Mouse (Mus musculus) kidney, postnatal 10 days (tissue): ENCODE data around the gene Rnpep.
"Not testable (repeated sequence)": the region's sequence is repeated elsewhere in the genome, so short reads cannot be mapped to it uniquely, and the experiment has no call there.

ENCODE experiments used
- DNase-seq: peaks from one replicate; pipeline ENCODE4 v3.0.0; 2021; ENCODE audit warnings: mixed read lengths

Rnpep gene

DNA sequence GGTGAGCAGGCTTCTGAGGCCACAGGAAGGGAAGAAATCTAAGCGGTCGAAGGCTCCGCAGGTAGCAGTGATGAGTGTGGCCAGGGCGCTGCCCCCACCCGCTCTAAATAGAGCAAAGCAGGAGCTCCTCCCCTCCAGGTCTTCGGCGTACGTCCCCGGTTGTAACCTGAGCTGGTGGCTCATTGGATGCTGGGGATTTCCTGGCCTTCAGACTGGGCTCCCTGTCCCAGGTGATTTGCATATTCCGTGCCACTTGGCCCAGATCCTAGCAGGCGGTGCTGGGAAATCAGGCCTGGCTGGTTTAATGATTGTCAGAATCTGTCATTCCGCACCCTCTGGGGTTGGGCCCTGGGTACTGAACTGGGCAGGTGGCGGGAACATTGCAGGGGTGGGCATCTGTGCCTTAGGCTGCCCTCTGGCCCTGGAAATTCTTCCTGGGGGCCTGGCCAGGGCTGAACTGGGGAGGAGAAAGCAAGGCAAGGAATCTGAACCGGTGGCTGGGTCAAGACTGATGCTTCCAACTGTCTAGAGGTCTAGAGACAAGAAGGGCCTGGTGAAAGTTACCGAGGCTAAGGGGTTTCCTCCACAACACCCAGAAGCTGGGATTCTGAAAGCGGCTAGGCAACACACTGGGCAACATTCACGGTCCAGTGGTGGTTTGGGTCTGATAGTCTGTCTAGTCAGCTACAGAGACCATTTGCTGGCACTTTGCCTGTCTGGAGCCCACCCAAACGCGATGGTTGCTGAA is 25.3 kb downstream of the Rnpep start, which contains the start of gene Elf3:
Gene Elf3 (minus strand): TSS at position 189 of the 748 bp plus-strand sequence.
- peak; percentile 89 for DNase-seq

DNA sequence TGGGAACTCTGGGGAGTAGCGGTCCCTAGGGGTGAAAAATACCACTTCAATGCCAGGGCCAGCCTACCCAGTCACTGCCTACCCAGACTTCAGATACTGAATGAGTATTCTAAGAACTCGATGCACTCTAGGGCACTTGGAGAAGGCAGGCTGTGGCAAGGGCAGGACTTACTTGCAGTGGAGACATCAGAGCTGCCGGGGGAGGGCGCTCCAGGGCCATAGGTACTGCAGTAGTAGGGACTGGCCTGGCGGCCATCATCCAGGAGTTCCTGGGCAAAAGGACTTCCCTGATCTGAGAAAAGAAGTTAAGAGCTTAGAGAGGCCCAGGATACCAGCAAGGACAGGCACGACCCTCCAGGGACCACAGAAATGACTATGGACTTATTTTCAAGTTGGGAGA is 27.6 kb downstream of the Rnpep start:
- DNase-seq: peak; percentile 66

DNA sequence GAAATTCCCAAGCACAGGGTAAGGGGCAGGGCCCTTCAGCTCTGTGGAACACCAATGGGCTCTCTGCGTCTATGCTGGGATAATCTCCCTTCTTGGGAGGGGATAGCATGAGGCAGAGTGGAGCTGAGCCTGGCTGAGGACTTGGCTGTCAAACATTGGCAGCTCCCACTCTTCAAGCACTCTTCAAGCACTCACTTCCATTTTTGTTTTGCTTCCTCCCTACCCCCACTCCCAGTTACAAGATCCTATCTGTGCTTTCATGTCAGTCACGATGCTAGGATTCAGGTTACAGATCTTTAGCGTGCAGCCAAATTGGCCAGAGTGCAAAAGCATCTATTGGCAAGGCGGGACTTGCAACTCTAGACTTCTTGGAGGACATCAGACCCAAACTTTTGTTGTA is 31.0 kb downstream of the Rnpep start:
- no peak for DNase-seq

DNA sequence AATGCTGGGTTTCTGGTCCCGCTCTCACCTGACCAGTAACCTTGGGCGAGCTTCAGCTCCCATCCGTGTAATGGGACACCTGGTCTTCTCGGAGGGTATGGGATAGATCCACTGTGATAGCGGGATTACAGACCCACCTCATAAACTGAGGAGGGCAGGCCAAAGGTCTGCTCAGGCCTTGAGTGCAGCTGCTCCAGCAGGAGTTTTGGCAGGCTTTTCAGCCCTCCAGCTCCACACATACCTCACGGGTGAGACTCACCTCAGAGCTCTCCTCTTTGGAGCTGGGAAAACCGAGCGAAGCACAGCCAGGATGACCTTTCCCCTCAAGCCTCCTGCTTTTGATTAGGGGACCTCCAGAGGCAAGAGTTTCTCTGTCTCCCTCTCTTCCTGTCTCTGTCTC is 32.5 kb downstream of the Rnpep start:
- DNase-seq: no peak

DNA sequence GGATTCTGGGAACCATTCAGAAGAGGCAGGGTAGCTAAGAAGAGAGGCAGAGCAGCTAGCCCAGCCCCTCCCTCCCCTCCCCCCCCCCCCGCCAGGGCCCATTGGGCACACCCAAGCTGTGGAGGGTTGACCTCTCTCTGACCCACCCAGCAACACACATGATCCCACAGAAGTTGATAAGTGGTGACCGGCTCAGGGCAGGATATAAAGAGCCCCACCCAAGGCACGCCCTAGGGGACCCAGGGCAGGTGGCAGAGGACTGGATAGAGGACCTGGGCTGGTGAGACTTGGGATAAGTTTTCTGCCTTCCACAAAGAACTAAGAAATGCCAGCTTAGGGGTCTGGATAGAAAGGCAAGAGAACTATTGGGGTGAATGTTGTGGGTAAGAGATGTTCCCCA is 33.2 kb downstream of the Rnpep start:
- DNase-seq: no peak

DNA sequence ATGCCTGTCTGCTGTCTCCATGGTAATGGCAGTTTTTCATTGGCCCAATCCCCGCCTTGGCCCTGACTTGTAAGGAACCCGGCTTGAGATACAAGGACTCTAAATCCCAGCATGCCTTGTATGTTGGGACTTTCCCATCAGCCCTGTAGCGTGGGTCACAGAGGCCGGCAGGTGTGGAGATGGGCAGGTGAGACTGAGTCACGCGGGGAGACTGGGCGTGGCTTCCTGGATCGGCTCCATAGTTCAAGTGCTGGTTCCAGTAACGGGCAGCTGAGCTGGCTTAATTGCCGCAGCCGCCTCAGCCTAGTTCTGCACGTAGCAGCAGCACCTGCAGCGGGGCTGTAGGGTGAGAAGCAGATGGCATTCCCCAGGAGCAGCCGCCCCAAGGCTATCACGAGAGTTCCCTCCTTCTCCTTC is 35.4 kb downstream of the Rnpep start:
- peak; percentile 87 for DNase-seq

DNA sequence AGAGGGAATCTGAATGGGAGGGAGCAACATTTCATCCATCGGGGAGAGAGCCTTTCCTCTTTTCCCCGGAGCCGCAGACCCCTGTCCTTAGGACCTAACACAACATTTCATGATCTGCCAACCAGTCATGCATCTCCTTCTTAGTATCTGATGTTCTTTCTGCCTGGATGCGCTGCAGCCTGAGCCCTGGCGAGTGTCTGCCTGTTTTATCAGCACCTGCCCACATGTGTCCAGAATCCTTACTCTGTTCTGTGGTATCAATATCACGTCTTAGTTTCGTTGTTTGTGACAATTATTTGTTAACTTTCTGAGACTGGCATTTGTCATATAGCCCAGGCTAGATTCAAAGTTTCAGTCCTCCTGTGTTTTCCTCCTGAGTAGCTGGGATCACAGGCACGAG is 39.9 kb downstream of the Rnpep start:
- no peak for DNase-seq

DNA sequence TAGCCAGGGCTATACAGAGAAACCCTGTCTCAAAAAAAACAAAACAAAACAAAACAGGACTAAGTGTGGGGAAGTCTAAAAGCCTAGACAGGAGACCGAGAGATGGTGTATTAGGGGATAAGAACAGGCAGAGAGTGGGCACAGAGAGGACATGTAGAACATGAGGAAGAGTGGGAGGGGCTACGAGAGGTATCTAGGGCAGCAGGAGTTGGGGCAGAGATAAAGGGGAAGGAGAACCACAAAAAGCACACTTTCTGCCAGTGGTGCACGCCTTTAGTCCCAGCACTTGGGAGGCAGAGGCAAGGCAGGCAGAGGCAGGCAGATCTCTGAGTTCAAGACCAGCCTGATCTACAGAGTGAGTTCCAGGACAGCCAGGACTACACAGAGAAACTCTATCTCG is 43.7 kb downstream of the Rnpep start:
- DNase-seq: not testable (repeated sequence)

DNA sequence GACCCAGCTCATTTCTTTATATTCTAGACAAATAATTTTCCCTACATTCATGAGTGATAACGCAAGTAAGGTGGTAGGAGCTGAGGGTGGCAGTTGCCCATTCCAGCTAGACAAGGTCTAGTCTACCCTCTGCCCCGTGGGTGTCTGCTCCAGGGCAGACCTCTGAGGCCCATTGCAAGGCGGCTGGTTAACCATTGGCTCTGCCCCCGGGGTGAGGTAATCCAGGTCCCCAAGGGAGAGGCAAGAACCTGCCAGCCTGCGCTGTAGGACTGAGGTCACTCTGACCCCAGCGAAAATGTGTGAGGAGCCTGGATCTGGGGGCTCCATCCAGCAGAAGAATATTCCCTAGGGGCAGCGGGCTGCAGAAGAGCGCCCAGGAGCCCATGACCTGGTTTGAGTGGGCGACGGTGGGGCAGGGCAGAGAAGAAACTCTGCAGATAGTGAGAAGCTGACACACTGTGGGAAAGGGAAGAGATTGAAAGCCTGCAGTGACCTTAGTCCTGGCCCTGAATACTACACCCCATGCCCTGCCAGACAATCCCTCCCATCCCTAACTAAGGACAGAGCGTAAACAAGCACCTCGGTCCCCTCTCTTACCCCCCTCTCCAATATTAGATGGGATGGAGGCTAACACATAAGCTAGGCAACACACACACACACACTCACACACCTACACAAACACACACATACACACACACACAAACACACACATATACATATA is 46.6 kb downstream of the Rnpep start:
- DNase-seq: peak; percentile 76

DNA sequence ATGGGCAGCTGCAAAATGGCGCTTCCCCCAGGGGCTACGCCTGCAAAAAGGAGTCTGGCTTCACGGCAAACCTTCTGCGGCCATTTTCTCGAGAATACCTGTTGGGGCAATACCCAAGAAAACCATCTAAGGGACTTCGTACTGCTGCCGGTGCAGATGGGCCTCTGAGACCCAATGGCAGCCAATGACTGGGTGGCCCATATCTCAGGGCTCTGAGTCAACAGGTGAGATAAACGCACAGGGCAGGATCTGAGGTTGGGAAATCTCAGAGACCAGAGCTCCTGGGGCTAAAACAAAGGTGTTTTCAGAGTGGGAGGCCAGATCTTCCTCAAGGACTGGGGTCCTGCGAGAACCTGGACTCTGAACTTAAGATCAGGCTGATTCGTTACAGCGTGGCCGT is 49.1 kb downstream of the Rnpep start:
- DNase-seq: no peak

DNA sequence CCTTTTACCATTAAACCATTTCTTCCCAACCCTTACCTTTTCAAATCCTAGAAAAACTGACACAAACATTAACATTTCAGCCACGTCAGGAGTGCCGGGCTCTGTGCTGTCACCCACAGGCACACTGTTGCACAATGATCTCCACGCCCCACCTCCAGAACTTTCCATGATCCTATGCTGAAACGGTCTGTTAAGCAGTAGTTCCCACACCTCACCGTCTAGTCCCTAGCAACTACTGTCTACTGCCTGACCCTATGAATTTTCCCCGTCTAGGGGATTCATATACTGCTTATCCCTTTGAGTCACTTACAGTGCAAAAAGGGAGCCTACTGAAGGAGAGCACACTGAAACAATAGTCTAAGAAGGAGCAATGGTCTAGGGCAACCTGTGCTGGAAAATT is 49.9 kb downstream of the Rnpep start:
- DNase-seq: no peak

DNA sequence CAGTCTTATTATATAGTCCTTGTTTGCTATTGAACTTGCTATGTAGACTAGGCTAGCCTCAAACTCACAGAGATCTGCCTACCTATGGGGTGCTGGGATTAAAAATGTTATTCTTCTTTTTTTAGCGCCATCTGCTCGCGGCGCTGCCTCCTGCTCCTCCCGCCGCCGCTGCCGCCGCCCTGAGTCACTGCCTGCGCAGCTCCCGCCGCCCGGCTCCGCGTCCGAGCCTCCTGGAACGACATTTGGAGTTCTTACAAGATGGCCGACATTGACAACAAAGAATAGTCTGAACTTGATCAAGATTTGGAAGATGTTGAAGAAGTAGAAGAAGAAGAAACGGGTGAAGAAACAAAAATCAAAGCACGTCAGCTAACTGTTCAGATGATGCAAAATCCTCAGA is 52.0 kb downstream of the Rnpep start:
- DNase-seq: not testable (repeated sequence)

DNA sequence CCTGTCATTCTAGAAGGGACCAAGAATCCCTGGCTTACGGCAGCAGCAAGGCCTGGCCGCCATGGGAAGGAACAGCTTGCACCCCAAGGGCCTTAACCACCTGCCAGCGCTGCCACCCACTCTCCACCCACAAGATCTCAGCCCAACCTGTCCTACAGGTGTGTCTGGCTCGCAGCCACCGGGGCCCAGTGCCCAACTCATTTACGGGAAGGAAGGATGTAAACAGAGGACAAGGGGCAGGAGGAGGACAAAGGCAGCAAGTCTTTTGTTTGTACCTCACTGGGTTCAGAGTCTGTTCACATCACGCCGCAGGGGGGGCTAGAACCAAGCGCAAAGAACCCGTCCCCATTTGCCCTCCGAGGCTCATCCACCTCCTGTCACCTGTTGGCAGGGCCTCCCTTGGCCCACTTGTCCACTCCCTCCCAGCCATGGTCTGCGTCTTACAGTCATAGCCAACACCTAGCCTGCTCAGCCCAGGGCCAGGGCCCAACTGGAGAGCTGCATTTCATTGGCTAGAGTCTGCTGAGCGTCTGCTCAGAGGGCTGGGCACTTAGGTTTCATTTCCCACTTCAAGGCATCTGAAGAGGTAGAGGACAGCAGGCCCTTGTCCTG is 56.4 kb downstream of the Rnpep start:
- peak; percentile 52 for DNase-seq

DNA sequence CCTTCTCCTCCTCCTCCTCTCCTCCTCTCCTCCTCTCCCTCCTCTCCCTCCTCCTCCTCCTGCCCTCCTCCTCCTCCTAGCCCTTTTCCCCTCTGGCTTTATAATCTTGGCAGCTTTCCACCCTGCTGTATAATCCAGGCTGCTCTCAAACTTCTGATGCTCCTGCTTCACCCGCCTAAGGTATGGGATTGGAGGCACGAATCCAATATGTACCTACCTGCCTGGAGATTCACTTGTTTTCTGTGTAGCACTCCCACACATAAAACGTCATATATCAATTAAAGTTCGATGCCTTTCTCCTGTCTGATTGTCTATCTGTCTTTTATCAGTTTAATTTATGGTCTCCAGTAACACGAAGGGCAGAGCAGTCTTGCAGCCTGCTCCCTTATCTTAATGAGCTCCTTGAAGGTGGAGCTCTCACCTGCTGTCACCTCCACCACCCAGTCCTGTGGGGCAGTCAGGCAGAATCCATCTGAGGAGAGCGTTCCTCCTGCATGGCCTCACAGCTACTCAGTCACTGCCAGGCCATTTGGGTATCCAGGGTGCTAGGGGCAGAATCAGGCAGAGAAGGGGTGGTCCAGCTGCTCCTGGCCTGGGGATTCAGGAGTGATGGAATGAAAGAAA is 58.8 kb downstream of the Rnpep start:
- DNase-seq: no peak

DNA sequence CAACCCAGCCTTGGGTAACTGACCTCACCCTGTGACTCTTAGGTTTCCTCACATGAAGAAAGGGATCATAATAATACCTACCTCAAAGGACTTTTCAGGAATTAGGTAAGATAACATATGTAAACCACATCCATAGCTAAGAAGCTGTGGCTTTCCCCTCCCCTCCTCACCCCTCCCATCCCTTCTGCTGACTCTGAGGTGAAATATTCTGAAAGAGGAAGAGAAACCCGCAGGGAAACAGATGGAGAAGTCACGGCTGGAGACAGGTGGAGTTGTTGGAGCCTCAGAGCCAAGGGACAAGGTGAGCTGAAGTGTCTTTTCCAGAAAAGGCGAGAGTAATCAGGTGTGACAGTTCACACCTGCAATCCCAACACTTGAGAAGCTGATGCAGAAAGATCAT is 59.7 kb downstream of the Rnpep start:
- DNase-seq: no peak

DNA sequence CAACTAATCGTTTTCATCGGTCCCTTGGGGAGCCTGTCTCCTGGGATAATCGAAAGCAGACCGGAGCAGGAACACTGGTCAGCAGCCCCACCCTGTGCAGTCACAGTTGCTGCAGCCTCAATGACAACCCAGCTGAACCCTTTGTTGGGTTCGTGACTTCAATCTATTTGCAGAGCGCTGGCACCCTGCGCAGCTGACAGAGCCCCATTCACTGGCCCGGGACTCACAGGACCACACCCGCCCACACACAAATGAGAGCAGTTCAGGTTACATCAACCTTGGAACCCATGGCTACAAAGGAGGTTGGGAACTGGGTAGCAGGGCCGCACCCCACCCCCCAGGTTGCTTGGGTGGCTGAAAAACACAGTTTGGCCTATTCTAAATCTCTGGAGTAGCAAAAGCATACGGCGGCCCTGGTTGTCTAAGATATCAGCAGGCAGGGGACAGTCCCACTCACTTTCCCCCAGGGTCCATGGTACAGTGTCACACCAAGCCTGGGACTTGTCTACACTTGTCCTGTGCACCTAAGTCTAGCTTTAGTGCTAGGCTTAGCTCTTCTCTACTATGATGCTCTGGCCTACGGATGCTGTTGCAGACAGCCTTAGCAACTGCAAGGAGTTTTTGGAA is 66.2 kb downstream of the Rnpep start:
- DNase-seq: no peak

DNA sequence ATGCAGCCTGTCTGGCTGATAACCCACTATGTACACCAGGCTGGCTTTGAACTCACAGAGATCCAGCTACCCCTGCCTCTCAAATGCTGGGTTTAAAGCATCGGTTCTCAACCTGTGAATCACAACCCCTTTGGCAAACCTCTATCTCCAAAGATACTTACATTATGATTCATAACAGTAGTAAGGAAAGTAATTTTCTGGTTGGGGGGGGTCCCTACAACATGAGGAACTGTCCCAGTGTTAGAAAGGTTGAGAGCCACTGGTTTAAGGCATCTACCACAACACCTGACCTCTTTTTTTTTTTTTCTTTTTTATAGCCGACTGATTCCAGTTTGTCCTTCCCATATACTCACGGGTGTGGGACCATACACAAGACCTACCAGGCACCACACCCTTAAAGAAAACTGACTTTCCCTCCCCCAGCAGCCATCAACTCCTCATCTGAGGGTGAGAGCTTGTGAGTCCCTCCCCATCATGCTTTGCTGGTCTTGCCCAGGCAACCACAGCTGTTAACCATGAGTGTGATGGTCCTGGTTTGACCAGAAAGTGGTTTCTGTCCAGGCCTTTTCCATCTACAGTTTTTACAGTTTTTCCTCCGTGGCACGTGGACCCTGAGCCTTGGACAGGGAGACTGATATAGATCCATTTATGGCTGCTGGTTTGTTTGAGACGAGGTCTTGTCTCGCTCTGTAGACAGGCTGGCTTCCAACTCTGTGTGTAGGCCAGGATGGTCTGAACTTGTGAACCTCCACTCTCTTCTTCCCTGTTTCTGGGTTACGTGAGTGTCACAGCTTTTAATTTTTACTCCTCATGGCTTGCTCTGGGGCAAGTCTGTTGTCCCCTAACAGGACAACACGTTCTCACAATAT is 69.9 kb downstream of the Rnpep start:
- no peak for DNase-seq
